Mouse (Mus musculus) CD4-positive helper T cell, adult 2 months (primary cell): ENCODE results near the gene Hpse2.

ENCODE experiments used
- DNase-seq: peaks from one replicate; pipeline ENCODE4 v3.0.0-alpha.2; 2012; ENCODE audit warnings: low read depth, missing footprints, low spot score

The Hpse2 gene

DNA sequence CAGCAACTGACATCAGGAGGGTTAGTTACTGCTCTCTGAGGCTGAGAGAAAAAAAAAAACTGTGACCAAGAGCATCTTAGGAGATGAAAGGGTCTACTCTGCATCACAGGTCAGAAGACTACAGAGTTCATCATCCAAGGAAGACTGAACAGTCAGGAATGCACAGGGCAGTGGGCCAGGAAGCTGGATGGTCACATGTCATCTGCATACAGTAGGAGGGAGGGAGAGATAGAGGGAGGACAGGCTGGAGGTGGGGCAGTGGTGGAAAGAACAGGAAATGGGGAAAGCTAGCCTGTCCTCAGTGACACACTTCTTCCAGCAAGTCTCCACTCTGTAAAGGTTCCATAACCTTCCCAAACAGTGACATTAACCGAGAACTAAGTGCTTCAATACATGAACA lies 423.0 kb downstream of the Hpse2 start:
- DNase-seq, result no peak

DNA sequence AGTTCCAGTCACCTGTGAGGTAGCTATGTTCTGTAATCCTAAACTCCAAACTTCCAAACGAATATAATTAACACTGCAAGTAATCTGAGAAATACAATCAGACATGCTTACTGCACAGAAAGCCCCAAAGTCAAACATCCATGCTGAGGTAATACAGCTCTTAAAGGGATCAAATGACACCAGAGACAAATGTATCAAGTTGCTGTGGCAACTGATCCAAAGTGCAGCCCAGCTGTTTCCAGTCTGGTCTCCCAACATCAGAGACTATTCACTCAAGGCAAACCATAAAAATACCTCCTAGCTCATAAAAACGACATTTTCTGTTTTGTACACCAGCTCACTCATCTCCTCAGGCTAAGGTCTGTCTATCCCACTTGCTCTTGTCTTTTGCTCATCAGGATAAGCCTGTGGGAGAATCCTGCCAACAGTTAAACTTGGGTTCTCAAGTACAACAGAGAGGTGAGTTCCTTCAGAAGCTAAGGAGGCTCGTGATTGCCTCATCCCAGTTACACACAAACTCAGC lies 440.0 kb downstream of the Hpse2 start:
- DNase-seq, result no peak

DNA sequence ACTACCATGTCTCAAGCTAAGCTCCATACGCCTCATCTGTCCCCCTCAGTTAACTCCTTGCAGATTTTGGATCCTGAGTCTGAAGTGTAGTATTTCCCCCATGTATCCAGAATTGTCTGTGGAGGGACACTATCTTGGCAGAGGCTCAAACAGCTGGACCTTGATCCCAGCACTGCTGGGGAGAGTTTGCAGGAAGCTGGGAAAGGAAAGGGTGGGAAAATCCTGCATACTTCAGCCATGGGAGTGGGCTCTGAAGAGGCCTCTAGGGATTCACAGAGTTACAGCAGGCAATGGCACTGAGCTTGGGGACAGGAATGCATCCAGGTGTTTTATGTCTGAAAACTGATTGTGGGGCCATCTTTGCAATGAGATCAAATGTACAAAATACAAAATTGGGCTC lies 450.6 kb downstream of the Hpse2 start:
- no peak for DNase-seq

DNA sequence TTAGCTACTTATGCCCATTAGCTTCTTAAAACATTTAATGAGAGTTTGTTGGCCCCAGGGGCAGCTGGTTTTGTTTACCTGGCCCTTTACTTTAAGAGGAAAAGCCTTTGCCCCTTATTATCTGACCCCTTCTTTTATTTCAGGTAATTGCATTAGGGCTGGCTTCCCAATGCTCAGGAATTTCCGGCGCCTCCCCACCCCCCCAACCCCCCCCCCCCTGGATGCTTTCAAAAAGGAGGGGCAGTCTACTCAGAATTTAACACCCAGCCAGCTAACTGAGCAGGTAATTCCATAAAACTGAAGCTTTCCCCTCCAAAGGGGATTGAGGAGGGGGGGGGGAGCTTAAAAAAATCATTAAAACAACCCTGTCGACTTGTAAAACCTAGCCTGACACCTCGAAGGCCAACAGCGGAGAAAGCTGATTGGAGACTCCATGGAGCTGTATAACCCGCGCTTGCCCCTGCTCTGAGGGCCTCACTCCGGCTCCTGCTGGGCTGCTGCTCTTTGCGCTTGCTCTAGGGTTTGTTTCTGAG lies 451.4 kb downstream of the Hpse2 start:
- DNase-seq, result no peak

DNA sequence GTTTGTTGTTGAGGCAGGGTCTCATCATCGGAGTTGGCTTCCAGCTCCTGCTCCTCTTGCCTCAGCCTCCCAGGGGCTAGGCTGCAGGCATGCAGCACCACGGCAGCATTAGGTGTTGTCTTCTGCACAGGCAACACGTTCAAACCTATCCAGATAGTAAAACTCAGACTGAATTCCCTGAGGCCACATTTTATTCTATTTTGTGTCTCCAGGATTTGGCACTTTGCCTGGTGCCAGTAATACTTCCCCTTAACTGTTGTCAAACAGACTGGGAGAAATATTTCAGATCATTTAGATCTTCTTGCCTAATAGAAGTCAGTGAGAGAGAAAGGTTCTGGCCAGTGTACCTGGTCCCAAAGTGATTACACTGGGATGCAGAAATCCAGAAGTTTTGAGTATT lies 458.5 kb downstream of the Hpse2 start:
- DNase-seq, result no peak

DNA sequence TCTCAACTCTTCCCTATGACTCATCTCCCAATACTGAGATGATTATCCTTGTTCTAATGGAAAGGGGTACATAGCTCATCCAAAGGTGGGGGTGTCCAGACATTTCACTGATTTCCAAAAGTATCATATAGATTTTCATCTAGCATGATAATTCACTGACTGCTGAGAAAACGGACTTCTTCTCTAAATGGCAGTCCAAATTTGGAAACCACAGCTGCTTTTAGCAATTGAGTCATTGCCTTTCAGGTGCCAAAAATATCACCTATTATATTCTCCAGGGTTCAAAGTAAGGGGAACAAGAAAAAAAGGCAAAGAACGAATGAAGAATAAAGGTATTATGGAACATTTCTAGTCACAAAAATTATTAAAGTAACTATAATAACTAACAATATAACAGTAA lies 459.9 kb downstream of the Hpse2 start:
- no peak for DNase-seq

DNA sequence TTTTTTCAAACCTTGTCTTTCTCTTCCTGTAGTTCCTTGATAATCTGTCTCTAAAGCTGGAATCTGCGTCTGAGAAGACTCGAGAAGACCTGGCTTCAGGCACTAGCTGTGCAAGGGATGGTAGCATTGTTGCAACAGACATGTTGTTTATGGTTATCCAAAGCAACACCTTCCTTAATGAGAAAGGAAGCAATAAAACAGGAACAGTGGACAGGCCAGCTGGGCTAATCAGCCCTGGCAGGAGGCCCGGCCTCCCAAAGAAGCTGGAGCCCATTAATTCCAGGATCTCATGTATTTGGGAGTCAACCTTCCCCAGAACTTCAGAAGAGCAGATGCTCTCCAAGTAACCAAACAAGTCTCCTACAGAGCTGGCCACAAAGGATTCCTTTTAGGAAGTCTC lies 465.5 kb downstream of the Hpse2 start:
- no peak for DNase-seq

DNA sequence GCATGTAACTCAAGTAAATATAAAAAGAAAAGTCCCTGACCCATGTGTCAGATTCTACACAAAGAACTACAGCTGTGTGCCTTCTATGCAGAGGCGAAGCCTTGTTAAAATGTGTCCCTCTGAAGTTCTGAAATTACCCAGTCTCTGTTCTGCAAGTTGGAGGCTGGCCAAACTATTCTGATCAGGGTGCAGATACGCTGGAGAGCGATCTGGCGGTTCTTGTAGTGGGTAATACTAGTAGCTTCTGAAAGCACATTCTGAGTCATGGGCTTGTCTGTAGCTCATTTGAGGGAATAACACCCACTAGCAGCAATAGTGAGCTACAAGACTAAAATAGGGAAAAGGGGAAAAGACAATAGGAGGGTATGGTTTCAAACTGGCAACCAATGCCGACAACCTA lies 474.5 kb downstream of the Hpse2 start:
- DNase-seq, result no peak

DNA sequence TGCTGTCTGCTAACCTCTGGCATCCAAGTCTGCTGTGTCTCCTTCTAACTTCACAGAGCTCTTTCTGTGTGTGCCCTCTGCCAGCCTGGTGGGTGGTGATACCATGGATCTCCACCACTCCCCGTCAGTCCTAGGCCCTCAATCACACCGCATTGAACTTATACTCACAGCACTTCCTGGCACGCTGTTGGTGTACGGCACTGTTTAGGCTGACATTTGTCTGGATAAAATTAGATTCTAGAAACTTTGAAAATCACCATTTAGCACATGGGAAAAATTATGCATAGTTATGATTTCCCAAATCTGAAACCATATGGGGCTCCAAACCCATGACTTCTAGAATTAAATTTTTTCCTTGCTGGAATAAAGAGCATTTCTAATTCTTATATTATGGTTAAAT lies 478.4 kb downstream of the Hpse2 start:
- DNase-seq, result no peak

DNA sequence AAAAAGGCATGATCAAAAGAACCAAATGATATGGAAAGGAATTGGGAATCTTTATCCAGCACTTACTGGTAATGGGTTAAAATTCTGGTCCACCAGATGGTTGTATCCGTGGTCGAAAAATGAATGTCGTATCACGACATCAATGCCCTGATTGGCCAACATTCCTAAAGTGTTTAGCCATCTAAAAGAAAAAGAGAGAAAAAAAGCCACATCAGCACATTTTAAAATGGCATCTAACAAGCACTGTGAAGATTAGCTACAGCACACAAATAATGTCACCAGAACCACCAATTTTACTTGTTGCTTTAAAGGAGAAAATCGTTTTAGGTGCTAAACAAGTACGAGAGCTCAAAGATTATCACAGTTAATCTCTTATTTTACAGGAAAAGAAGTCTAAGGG lies 479.6 kb downstream of the Hpse2 start:
- DNase-seq, result no peak

DNA sequence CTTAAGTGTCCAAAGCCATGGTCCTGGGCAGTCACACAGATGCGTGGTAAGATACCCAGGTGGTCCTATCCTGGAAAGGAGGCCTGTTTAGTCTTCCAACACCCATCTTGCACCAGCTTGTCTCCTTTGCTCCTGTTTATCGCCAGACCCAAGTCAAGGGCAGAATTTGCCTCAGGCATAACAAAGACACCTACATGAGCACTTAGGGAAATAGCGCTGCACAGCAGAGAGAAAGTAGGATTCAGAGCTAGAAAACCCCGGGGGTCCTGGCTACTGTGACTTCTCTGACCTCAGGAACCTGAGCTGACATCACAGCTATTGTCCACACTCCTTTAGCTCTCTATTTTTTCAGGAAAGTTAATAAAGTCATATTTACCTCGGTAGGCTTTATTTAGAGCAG lies 481.8 kb downstream of the Hpse2 start:
- no peak for DNase-seq

DNA sequence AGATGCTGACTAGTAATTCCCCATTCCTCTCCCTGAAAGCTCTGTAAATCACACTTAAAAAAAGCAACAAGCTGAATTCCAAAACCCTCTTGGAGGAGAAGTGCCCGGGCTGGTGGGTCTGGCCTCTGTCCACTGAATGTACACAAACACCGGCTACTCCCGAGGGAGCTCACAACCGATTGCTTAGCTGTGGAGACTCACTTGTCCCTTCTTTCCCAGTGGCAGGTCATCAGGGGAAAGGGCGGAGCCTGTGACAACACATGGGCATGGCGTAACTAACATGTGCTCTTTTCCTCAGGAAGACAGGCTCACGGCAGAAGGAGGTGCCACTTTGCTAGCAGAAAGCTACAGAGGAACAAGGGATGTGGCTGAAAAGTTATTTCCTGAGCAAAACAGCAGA lies 483.4 kb downstream of the Hpse2 start:
- no peak for DNase-seq

DNA sequence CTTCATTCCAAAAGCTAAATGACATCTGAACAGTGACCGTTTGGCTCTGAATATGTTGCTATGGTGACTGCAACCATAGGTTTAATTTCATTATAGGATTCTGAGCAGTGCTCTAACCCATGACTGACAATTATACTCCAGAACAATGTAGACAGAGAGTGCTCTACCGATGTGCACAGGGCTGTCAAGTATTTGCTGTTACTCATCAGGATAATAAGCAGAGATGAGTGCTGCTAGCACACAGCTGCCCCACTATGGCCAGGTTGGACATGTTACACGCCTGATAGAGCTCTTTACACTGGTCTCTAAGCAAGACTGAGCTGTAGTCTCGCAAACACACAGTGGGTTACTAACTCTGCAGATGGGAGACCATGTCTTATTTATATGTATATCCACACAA lies 483.9 kb downstream of the Hpse2 start:
- no peak for DNase-seq

DNA sequence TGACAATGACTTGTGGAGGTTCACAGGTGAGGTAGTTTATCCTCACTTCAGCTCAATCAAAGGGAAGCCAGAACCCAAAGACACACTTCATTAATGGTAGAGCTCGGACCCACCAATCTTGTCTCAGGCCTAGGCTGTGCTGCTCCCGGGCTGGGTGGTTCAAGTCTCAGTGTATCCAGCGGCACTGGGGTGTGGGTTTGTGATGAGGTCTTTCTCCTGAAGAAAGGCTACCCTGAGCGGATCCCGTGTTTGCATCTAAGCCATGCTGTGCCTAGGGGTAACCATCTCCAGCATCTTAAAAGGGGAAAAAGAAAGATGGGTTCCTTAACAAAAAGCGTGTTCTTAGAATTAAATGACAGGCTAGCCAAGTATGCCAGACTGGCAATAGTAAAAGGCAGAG lies 484.3 kb downstream of the Hpse2 start:
- no peak for DNase-seq

DNA sequence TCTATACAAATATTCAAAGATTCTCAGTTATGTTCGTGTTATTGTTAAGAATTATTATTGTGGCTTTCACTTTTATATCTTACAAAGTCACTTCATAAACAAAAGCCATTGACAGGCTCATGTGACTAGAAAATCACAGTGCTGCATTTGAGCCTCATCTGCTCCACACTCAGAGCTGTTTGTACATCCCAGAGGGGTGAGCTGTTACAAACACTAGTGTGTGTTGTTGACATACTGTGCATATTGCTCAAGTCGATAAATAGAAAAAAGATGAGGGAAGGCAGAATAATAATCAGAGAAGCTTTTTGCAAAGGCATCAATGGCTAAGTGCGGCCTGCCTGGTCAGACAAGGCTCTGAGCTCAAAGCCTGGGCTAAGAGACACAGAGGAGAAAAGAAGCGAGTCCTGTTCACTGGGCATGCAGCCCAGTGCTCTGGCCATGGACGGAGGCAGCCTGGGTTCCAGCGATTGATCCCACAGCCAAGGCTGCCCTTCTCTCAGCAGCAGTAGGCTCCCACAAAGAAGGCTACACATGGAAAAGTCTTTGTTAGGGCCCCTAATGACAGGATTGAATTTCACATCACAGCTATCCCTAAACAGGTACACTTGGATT lies 485.6 kb downstream of the Hpse2 start:
- no peak for DNase-seq

DNA sequence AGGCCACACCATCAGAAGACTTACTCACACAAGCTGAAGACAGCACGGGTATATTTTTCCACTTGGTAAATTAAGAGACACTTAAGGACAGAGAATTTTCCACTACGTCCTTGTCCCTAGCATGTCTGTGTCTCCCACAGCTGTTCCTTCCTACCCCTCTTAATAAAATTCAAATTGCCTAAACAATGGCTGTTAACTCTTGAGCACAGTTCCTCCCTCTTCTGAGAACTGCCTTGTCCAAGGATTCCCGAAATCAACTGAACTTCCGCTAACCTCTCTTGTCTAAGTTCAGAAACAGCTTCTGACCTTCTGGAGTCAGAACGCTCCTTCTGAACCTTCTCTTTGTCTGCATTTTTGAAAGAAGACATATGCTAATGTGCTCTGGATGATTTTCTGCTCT lies 496.6 kb downstream of the Hpse2 start:
- no peak for DNase-seq

DNA sequence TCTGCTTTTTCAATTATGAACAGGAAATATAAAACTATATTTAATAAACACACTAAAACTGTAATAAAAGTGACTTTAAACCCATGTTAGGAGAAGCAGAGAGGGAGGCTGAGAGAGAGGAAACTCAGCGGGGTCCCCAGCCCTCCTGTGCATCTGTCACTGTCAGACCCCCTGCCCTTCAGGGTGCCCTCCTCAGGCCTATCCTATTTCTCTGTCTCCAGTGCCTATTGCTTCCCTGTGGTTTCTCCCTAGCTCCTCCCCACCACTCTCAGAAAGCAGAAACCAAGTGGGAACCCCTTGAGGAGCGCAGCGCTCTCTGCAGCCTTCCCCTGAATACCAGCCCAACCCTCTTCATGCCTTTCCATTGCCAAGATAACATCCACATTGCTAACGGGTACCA lies 510.5 kb downstream of the Hpse2 start:
- DNase-seq, result no peak

DNA sequence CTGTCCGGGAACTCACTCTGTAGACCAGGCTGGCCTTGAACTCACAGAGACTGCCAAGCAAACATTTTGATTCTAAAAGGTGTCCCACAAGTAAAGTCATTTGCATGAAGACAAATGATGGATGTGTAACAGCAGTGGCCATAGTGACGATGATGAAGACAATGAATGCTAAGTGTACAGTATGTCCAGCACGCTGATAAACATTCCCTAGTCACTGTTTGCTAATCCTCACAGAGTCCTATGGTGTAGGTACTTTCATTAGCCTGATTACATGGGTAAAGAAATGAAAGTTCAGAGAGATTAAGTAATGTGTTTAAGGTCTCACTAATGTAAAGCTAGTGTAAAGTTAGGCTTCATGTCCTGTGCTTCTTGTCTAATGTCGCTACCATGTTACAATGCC lies 511.6 kb downstream of the Hpse2 start:
- no peak for DNase-seq

DNA sequence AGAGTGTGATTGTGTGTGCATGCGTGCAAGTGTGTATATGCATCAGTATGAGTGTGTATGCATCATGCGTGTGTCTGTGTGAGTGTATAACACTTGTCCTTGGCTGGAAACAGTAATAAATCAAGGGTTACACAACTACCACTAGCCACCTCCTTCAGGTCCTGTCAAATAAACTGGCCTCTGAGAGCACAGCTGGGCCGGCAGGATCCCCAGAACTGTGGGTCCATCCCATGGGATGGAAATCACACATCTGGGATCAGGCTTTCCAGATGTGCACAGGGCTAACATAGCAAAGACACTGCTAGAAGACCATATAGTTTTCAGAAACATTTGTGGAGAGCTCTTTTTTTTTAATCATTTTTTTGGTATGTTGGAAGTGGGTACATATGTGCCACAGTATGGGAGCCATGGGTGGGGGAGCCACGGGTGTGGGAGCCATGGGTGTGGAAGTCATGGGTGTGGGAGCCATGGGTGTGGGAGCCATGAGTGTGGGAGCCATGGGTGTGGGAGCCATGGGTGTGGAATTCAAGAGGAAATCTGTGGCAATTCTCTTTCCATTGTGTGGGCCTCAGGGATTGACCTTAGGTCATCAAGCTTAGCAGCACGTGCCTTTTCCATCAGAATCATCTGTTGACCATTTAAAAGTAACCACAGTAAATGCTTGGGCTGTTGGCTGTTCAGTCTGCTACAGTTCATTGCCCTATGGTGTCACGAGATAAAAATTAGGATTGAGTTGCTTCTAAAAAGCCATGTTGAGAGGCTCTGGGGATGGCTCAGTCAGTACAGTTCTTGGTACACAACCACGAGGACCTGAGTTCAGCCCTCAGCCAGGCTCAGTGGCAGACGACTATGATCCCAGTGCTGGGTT lies 518.3 kb downstream of the Hpse2 start:
- DNase-seq, result no peak

DNA sequence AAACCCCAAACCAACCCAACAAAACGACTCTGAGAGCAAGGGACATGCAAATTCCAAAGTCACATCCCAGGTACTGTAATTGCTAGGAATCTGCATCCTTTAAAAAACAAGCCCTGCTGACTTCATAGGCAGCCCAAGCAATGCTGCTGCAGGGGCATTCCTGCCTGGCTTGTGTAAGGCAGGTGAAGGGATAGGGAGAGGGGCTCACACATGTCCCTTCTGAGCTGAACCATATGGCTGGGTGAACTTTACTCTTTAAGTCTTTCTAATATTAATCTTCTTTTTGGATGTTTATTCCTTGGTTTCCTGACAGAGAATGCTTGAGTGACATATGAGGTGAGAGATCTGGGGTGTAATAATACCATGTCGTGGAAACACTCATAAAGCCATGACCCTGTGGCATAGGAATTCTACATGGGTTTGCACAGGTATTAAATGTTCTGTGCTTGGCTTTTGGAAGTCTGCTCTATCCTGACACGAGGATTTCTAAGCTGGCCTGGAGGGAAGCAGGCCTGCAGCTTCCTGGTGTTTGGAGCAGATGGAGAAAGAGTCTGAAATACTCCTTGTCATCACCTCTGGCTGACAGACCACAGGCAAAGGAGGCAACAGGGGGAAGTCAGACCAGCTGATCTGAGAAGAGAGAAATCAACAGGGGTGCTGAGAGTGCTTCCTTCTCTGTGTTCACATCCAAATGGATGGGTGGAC lies 519.0 kb downstream of the Hpse2 start:
- DNase-seq, result no peak

DNA sequence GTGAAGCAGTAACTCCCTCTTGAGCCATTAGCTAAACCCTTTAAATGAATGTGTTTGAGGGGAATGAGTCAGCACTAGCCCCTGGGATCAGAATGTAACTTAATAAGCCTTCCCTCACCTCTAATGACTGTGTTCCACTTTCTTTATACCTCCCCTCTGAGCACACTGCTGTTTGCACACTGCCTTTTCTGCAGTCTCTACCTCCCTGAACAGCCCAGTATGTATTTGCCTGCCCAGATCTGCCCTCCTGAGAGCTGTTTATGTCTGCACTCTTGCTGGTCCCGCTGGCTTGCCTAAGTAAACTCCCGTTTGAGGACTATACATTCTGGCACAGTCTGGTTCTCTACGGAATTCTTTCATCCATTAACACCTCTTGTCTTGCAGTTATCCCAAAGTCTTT lies 525.1 kb downstream of the Hpse2 start:
- DNase-seq, result no peak

DNA sequence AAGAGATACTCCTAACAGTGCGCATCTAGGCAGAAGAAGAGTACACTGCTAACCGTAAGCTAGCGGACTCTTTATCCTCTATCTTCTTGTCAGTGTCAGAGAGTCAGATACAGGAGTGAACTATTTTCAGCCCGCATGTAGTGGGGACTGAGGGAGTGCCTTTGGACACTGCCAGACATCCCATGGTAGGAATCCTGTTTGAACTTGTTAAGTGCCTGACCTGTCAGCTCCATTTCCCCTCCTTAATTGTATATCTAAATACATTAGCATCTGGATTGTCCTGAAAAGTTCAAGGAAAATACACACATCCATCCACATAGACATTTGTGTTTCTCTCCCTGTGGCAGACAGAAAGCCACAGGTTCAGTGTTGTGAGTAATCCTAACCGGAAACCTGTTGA lies 531.1 kb downstream of the Hpse2 start:
- DNase-seq, result no peak
